Mouse (Mus musculus) forebrain, embryonic 14.5 days (tissue): ENCODE measurements around the gene Med16. TPM values are rescaled to one million over a fixed set of nuclear protein-coding genes. Genes with fewer than 3 reads are reported as not detected.
A peak's percentile ranks its signal among the peaks of the same experiment; 100 is the strongest.
"Not testable (repeated sequence)": the region's sequence is repeated elsewhere in the genome, so short reads cannot be mapped to it uniquely, and the experiment has no call there.

Source experiments
- ATAC-seq: fragments of 200-750 bp; cut with Nextera tagmentation; 2 replicates; pipeline ENCODE4 v1.8.0; 2017; ENCODE audit warnings: mild to moderate bottlenecking, moderate library complexity
- DNase-seq: peaks from one replicate; pipeline ENCODE4 v3.0.0-alpha.2; 2015; ENCODE audit warnings: low spot score
- H3K27ac ChIP-seq: fragments of 300-500 bp; sonication (generic); 2 replicates; pipeline ENCODE4 v1.5.1; 2014; ENCODE audit warnings: low read depth, mild to moderate bottlenecking, control low read depth, low read length, moderate library complexity
- H3K27me3 ChIP-seq: fragments of 300-500 bp; sonication (generic); replicated peaks from 2 replicates; pipeline ENCODE4 v1.6.1; 2014; ENCODE audit warnings: low read length, control low read depth, mixed read lengths; ENCODE audit not compliant: control insufficient read depth, insufficient read depth
- H3K36me3 ChIP-seq: fragments of 300-500 bp; sonication (generic); 2 replicates; pipeline ENCODE4 v1.6.1; 2014; ENCODE audit warnings: low read length, control low read depth; ENCODE audit not compliant: control insufficient read depth, insufficient read depth
- H3K4me1 ChIP-seq: fragments of 300-500 bp; sonication (generic); 2 replicates; pipeline ENCODE4 v1.6.1; 2014; ENCODE audit warnings: antibody characterized with exemption, low read length, control low read depth; ENCODE audit not compliant: control insufficient read depth, insufficient read depth
- H3K4me2 ChIP-seq: fragments of 300-500 bp; sonication (generic); 2 replicates; pipeline ENCODE4 v1.6.1; 2014; ENCODE audit warnings: mild to moderate bottlenecking, control low read depth, low read length
- H3K4me3 ChIP-seq: fragments of 300-500 bp; sonication (generic); 2 replicates; pipeline ENCODE4 v1.5.1; 2014; ENCODE audit warnings: low read depth, low read length, control low read depth
- H3K9ac ChIP-seq: fragments of 300-500 bp; sonication (generic); 2 replicates; pipeline ENCODE4 v1.6.1; 2014; ENCODE audit warnings: mild to moderate bottlenecking, low read length, control low read depth, moderate library complexity
- H3K9me3 ChIP-seq: fragments of 300-500 bp; sonication (generic); replicated peaks from 2 replicates; pipeline ENCODE4 v1.6.1; 2016; ENCODE audit warnings: low read length, control low read depth, mixed read lengths; ENCODE audit not compliant: control insufficient read depth
- WGBS: fragments of 180-500 bp; shearing (Covaris S2); extraction: QIAGEN DNeasy Blood & Tissue Kit; methylation state at CpG from one replicate; pipeline ENCODE4 v1.1.7; 2014; 5-methylcytosine and 5-hydroxymethylcytosine counted together
- polyA plus RNA-seq: library from polyadenylated mRNA; unstranded; fragments of >200 nt; fragmentation: Nextera tagmentation; extraction: Ambion mirVana; gene quantifications from 2 replicates; pipeline ENCODE4 v1.2.1, GENCODE M21; 2014

The Med16 gene
- polyA plus RNA-seq, 1 experiment from 2014 or later = 40.5 TPM

- H3K27me3 ChIP-seq = not testable (repeated sequence)
- 80% methylated on average over 3 of the region's 3 CpGs for WGBS
Observed at GRCm38 (mm10) chr10:79884938-79885337, 23.8 kb downstream of the Med16 start.

GRCm38 (mm10) chr10:79884446-79884845 is 24.3 kb downstream of the Med16 start:
- Histone ChIP-seq H3K9me3 (no peaks in the 10 kb centered on the region), H3K9ac (no peak overlapping the region), H3K27me3 (peaks cover 9% of the 10 kb centered on the region; the same call in 1 of the 2 replicates), H3K4me1 (peaks cover 3% of the 10 kb centered on the region; the same call in 1 of the 2 replicates), H3K27ac (no peak overlapping the region), H3K36me3 (no peaks in the 10 kb centered on the region), H3K4me3 (no peak overlapping the region), H3K4me2 (no peak overlapping the region)
- ATAC-seq (no peak), DNase-seq (no peak)
- 52% methylated on average over 4 of the region's 4 CpGs for WGBS

More at GRCm38 (mm10) chr10:79884938-79885337, 23.8 kb downstream of the Med16 start:
- ATAC-seq, H3K36me3 ChIP-seq, H3K4me3 ChIP-seq, H3K27ac ChIP-seq, DNase-seq, H3K4me1 ChIP-seq, H3K4me2 ChIP-seq, H3K9me3 ChIP-seq, H3K9ac ChIP-seq: not testable (repeated sequence)

GRCm38 (mm10) chr10:79883297-79884084 is 25.2 kb downstream of the Med16 start:
- Histone ChIP-seq H3K9me3 (no peaks in the 10 kb centered on the region), H3K27me3 (peaks cover 9% of the 10 kb centered on the region; the same call in 1 of the 2 replicates)
- ATAC-seq = 0 out of 2 replicates have a peak, but pooled peaks have one; percentile 18

GRCm38 (mm10) chr10:79881981-79882380 is 26.7 kb downstream of the Med16 start:
- ATAC-seq (no peak), DNase-seq (no peak)
- 9% methylated on average over 22 of the region's 22 CpGs for WGBS
- peak overlapping the region; percentile 24; the same call in 1 of the 2 replicates for H3K4me2 ChIP-seq
- peak overlapping the region; percentile 7; the same call in 1 of the 2 replicates for H3K9ac ChIP-seq
- H3K36me3 ChIP-seq = no peaks in the 10 kb centered on the region
- peaks cover 9% of the 10 kb centered on the region; the same call in 1 of the 2 replicates for H3K27me3 ChIP-seq
- no peak overlapping the region for H3K27ac ChIP-seq
- H3K9me3 ChIP-seq = no peaks in the 10 kb centered on the region
- no peak overlapping the region for H3K4me3 ChIP-seq
- H3K4me1 ChIP-seq = peaks cover 3% of the 10 kb centered on the region; the same call in 1 of the 2 replicates

More at GRCm38 (mm10) chr10:79883297-79884084, 25.2 kb downstream of the Med16 start:
- no peak overlapping the region for H3K4me3 ChIP-seq
- H3K36me3 ChIP-seq = no peaks in the 10 kb centered on the region
- no peak overlapping the region for H3K4me2 ChIP-seq
- no peak overlapping the region for H3K9ac ChIP-seq
- peak; percentile 86 for DNase-seq
- peaks cover 3% of the 10 kb centered on the region; the same call in 1 of the 2 replicates for H3K4me1 ChIP-seq
- no peak overlapping the region for H3K27ac ChIP-seq
- 16% methylated on average over 22 of the region's 22 CpGs for WGBS

GRCm38 (mm10) chr10:79880721-79881120 is 28.0 kb downstream of the Med16 start:
- H3K27me3 ChIP-seq = peaks cover 9% of the 10 kb centered on the region; the same call in 1 of the 2 replicates
- no peak overlapping the region for H3K4me3 ChIP-seq
- WGBS = 17% methylated on average over 9 of the region's 9 CpGs
- peaks cover 3% of the 10 kb centered on the region; the same call in 1 of the 2 replicates for H3K4me1 ChIP-seq
- no peak for ATAC-seq
- no peaks in the 10 kb centered on the region for H3K36me3 ChIP-seq
- H3K27ac ChIP-seq = no peak overlapping the region
- no peak overlapping the region for H3K4me2 ChIP-seq
- H3K9me3 ChIP-seq = no peaks in the 10 kb centered on the region
- H3K9ac ChIP-seq = no peak overlapping the region
- no peak for DNase-seq

GRCm38 (mm10) chr10:79879527-79879926 is 29.2 kb downstream of the Med16 start:
- no peak overlapping the region for H3K27ac ChIP-seq
- WGBS = 49% methylated on average over 3 of the region's 3 CpGs
- peaks cover 9% of the 10 kb centered on the region; the same call in 1 of the 2 replicates for H3K27me3 ChIP-seq
- H3K4me2 ChIP-seq = no peak overlapping the region
- peaks cover 11% of the 10 kb centered on the region for H3K4me1 ChIP-seq
- H3K36me3 ChIP-seq = no peaks in the 10 kb centered on the region
- ATAC-seq (no peak), DNase-seq (no peak)
- no peak overlapping the region for H3K9ac ChIP-seq
- no peaks in the 10 kb centered on the region for H3K9me3 ChIP-seq
- H3K4me3 ChIP-seq = no peak overlapping the region

GRCm38 (mm10) chr10:79877757-79878156 is 31.0 kb downstream of the Med16 start:
- H3K9ac ChIP-seq = no peak overlapping the region
- H3K27ac ChIP-seq = no peak overlapping the region
- H3K9me3 ChIP-seq = no peaks in the 10 kb centered on the region
- H3K4me3 ChIP-seq = no peak overlapping the region
- H3K4me1 ChIP-seq = peaks cover 11% of the 10 kb centered on the region
- 56% methylated on average over 12 of the region's 12 CpGs for WGBS
- H3K36me3 ChIP-seq = no peaks in the 10 kb centered on the region
- H3K27me3 ChIP-seq = 0 out of 2 replicates have a peak, but pooled peaks cover 9% of the 10 kb centered on the region
- DNase-seq (no peak), ATAC-seq (no peak)
- H3K4me2 ChIP-seq = no peak overlapping the region

GRCm38 (mm10) chr10:79877174-79877573 is 31.5 kb downstream of the Med16 start:
- no peak for ATAC-seq
- 56% methylated on average over 1 of the region's 1 CpGs for WGBS
- Histone ChIP-seq H3K4me1 (peaks cover 10% of the 10 kb centered on the region), H3K9me3 (no peaks in the 10 kb centered on the region), H3K36me3 (no peaks in the 10 kb centered on the region), H3K4me2 (no peak overlapping the region), H3K27me3 (0 out of 2 replicates have a peak, but pooled peaks cover 3% of the 10 kb centered on the region), H3K27ac (no peak overlapping the region), H3K9ac (no peak overlapping the region), H3K4me3 (no peak overlapping the region)
- no peak for DNase-seq
